Mouse (Mus musculus): ENCODE measurements around the gene Kdm4b.

DNA sequence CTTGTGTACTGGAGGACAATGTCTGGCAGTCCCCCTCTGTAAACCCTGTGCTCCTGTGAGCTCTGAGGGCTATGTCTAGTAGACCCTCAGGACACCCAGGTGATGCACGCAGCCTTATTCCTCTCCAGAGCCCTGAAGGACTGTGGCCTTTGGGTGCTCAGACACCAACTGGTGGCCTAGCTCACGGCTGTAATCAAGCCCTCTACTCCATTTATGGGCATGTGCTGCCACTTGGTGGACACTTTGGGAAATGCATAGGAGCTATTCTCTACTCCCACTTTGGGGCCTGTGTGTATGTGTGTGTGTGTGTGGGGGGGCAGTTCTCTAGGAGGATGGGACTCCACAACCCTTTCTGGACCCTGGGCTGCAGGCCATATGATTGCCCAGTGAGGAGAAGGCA is 24.8 kb downstream of the Kdm4b start:
- TF ChIP-seq POLR2A (IDR thresholded peaks at IDR 0.05; ENCODE audit: control insufficient read depth, low read depth, low read length) (no peak), CTCF (IDR thresholded peaks at IDR 0.05; ENCODE audit: control insufficient read depth, insufficient read depth, insufficient replicate concordance, low read depth, low read length) (peak; percentile 62; the same call in 1 of the 2 replicates)
